22 mouse cellular contexts compared by ENCODE assay signal in the genomic region with DNA sequence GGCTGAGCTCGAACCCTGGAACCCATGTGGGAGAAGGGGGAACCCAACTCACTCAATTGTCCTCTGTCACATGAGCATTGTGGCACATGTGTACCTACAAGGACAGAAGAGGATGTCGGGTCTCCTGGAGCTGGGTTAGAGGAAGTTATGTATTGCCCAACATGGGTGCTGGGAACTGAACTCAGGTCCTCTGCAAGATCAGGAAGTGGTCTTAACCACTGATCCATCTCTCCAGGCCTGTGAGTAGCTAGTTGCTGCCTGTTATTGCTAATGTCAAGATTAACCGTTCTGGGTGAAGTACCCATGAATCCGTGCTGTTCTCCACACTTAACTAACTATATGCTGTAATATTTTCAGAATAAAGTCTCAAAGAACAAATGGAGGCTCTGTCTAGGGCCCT.
DNase-seq lines count a peak whose midpoint lies in the region; ATAC-seq and TF ChIP-seq lines count a peak whose summit lies in the region.
"Had no signal": no experiment of that assay in that cellular context is flagged by ENCODE, and none has a peak within 500 bp of the region (broad histone marks: within the 10 kb centered on the region; RNA-seq: fewer than 3 reads in every experiment).

No protein-coding gene starts in this region.

- H3K9me3 ChIP-seq in lung, embryonic 15.5 days: no peaks in the 10 kb centered on the region
- no peaks in the 10 kb centered on the region for H3K9me3 ChIP-seq in MEL (replicated peaks; ENCODE audit: insufficient read depth, low read length)
- no peaks in the 10 kb centered on the region for H3K9me3 ChIP-seq in midbrain, embryonic 14.5 days (ENCODE audit: control insufficient read depth, low read length)
- H3K9me3 ChIP-seq: embryonic facial prominence, embryonic 10.5 days; embryonic facial prominence, embryonic 12.5 days; forebrain, embryonic 13.5 days; forebrain, embryonic 15.5 days; G1E had no signal

- H3K27ac ChIP-seq in lung, embryonic 15.5 days: peak overlapping the region; percentile 29; the same call in 1 of the 2 replicates
- no peak overlapping the region for H3K27ac ChIP-seq in MEL (ENCODE audit: control insufficient read depth, low read depth, low read length)
- H3K27ac ChIP-seq in midbrain, embryonic 14.5 days (replicated peaks; ENCODE audit: low read depth, low read length): no peak overlapping the region
- H3K27ac ChIP-seq: embryonic facial prominence, embryonic 10.5 days; embryonic facial prominence, embryonic 12.5 days; forebrain, embryonic 13.5 days; forebrain, embryonic 15.5 days had no signal

- no peak for TF ChIP-seq POLR2A in MEL (IDR thresholded peaks at IDR 0.05; ENCODE audit: control insufficient read depth in 1 of 2, insufficient read depth in 1 of 2, low read depth in 1 of 2, low read length in 2 of 2, poor library complexity in 1 of 2)

- no peaks in the 10 kb centered on the region for H3K27me3 ChIP-seq in lung, embryonic 15.5 days
- H3K27me3 ChIP-seq in MEL (ENCODE audit: control insufficient read depth in 1 of 2, insufficient read depth in 2 of 2, low read length in 2 of 2): no peaks in the 10 kb centered on the region
- no peaks in the 10 kb centered on the region for H3K27me3 ChIP-seq in midbrain, embryonic 14.5 days (ENCODE audit: control insufficient read depth, insufficient read depth, low read length)
- H3K27me3 ChIP-seq: CH12.LX; embryonic facial prominence, embryonic 12.5 days; forebrain, embryonic 13.5 days; forebrain, embryonic 15.5 days had no signal

- H3K9ac ChIP-seq in lung, embryonic 15.5 days: no peak overlapping the region
- no peak overlapping the region for H3K9ac ChIP-seq in MEL (ENCODE audit: control insufficient read depth, low read depth, low read length, poor library complexity, severe bottlenecking)
- no peak overlapping the region for H3K9ac ChIP-seq in midbrain, embryonic 14.5 days (replicated peaks; ENCODE audit: low read length)
- H3K9ac ChIP-seq: embryonic facial prominence, embryonic 12.5 days; forebrain, embryonic 13.5 days; forebrain, embryonic 15.5 days; forebrain, postnatal 0 days had no signal

- no peak overlapping the region for H3K4me3 ChIP-seq in lung, embryonic 15.5 days
- no peak overlapping the region for H3K4me3 ChIP-seq in MEL (ENCODE audit: control insufficient read depth in 1 of 2, insufficient read depth in 1 of 2, low read depth in 2 of 2, low read length in 2 of 2)
- H3K4me3 ChIP-seq in midbrain, embryonic 14.5 days (replicated peaks; ENCODE audit: low read depth, low read length): no peak overlapping the region
- H3K4me3 ChIP-seq: embryonic facial prominence, embryonic 10.5 days; embryonic facial prominence, embryonic 12.5 days; forebrain, embryonic 13.5 days; forebrain, embryonic 15.5 days had no signal

- DNase-seq in lung, adult 18-20 months: no peak
- DNase-seq in 416B (ENCODE audit: low read depth): peak; percentile 40
- peak; percentile 52 for DNase-seq in MEL (ENCODE audit: low read depth, low spot score)
- DNase-seq in c-Kit-positive CD71-positive TER-119-positive erythroid progenitor cells, embryonic 14.5 days (ENCODE audit: low spot score): no peak
- DNase-seq in midbrain, embryonic 14.5 days: no peak
- DNase-seq: adrenal gland, adult 2 months; adrenal gland, postnatal 10 days; adrenal gland, postnatal 25 days; B cell, adult 2 months; cerebellum, adult 11-12 months; cerebellum, adult 2 months; cerebellum, adult 9-10 months; cerebellum, postnatal 25 days; forebrain, postnatal 0 days had no signal

- TF ChIP-seq EP300 in MEL (IDR thresholded peaks at IDR 0.05; ENCODE audit: low read depth in 1 of 2, low read length in 2 of 2): no peak; a peak in 1 of 4 replicates

- H3K4me1 ChIP-seq in lung, embryonic 15.5 days: no peaks in the 10 kb centered on the region
- H3K4me1 ChIP-seq in MEL (ENCODE audit: control insufficient read depth in 1 of 2, insufficient read depth in 2 of 2, low read length in 2 of 2): peaks cover 13 to 18% of the 10 kb centered on the region in 2 experiments
- H3K4me1 ChIP-seq in midbrain, embryonic 14.5 days (ENCODE audit: control insufficient read depth, insufficient read depth, low read length): no peaks in the 10 kb centered on the region
- H3K4me1 ChIP-seq: embryonic facial prominence, embryonic 10.5 days; embryonic facial prominence, embryonic 12.5 days; forebrain, embryonic 13.5 days; forebrain, embryonic 15.5 days had no signal

- TF ChIP-seq RAD21 in MEL (IDR thresholded peaks at IDR 0.05; ENCODE audit: low read depth, low read length): no peak

- H3K36me3 ChIP-seq in lung, embryonic 15.5 days: no peaks in the 10 kb centered on the region
- H3K36me3 ChIP-seq in MEL (ENCODE audit: control insufficient read depth in 1 of 2, insufficient read depth in 2 of 2, low read length in 2 of 2): peaks cover 0 to 19% of the 10 kb centered on the region in 2 experiments; a peak in 2 of 4 replicates
- no peaks in the 10 kb centered on the region for H3K36me3 ChIP-seq in midbrain, embryonic 14.5 days (ENCODE audit: control insufficient read depth, insufficient read depth, low read length)
- H3K36me3 ChIP-seq: embryonic facial prominence, embryonic 10.5 days; embryonic facial prominence, embryonic 12.5 days; forebrain, embryonic 15.5 days; G1E had no signal

- H3K4me2 ChIP-seq in lung, embryonic 15.5 days: no peak overlapping the region
- H3K4me2 ChIP-seq in midbrain, embryonic 14.5 days (ENCODE audit: low read length): no peak overlapping the region
- H3K4me2 ChIP-seq: embryonic facial prominence, embryonic 12.5 days; forebrain, embryonic 13.5 days; forebrain, embryonic 15.5 days had no signal

- ATAC-seq in lung, embryonic 15.5 days (ENCODE audit: borderline replicate concordance, extremely low read depth, low FRiP score, low TSS enrichment): no peak
- no peak for ATAC-seq in midbrain, embryonic 14.5 days (ENCODE audit: low FRiP score, low TSS enrichment)
- ATAC-seq: CD4-positive, CD25-positive, alpha-beta regulatory T cell, adult 4 months; forebrain, embryonic 13.5 days; forebrain, embryonic 15.5 days; forebrain, postnatal 0 days had no signal

- TF ChIP-seq CTCF in MEL (IDR thresholded peaks at IDR 0.05 in 2 of 3, conservative IDR thresholded peaks at IDR 0.05 in 1 of 3; ENCODE audit: control insufficient read depth in 1 of 3, insufficient read depth in 1 of 3, low read depth in 2 of 3, low read length in 3 of 3, poor library complexity in 1 of 3, severe bottlenecking in 1 of 3): no peak

- 87% methylated on average over 4 of the region's 4 CpGs for WGBS in lung, embryonic 15.5 days
- WGBS in midbrain, embryonic 14.5 days: 94% methylated on average over 4 of the region's 4 CpGs

- H3K79me2 ChIP-seq in MEL (ENCODE audit: control insufficient read depth, insufficient read depth, low read length, poor library complexity): no peaks in the 10 kb centered on the region

TF ChIP-seq in MEL, 35 proteins besides CTCF, POLR2A, EP300 and RAD21:
- TF ChIP-seq MAZ (IDR thresholded peaks at IDR 0.05; ENCODE audit: low read depth, low read length) (no peak), MXI1 (IDR thresholded peaks at IDR 0.05; ENCODE audit: low read depth, low read length) (no peak), NRF1 (IDR thresholded peaks at IDR 0.05; ENCODE audit: insufficient read depth, low read depth, low read length, poor library complexity, severe bottlenecking) (no peak), TBP (IDR thresholded peaks at IDR 0.05; ENCODE audit: low read depth, low read length) (no peak), MYB (IDR thresholded peaks at IDR 0.05; ENCODE audit: low read depth, low read length) (no peak), UBTF (IDR thresholded peaks at IDR 0.05; ENCODE audit: borderline replicate concordance, insufficient read depth, low read depth, low read length) (no peak), ELF1 (IDR thresholded peaks at IDR 0.05; ENCODE audit: low read depth, low read length) (no peak), SIN3A (IDR thresholded peaks at IDR 0.05; ENCODE audit: low read length) (no peak), MYC (IDR thresholded peaks at IDR 0.05; ENCODE audit: low read depth, low read length) (no peak), ZNF384 (IDR thresholded peaks at IDR 0.05; ENCODE audit: low read depth, low read length) (no peak), MEF2A (IDR thresholded peaks at IDR 0.05; ENCODE audit: extremely low read depth, insufficient replicate concordance, low read depth, low read length, poor library complexity, severe bottlenecking) (no peak), ZC3H11A (IDR thresholded peaks at IDR 0.05; ENCODE audit: low read depth, low read length) (no peak), ZKSCAN1 (IDR thresholded peaks at IDR 0.05; ENCODE audit: low read depth, low read length) (no peak), TAL1 (IDR thresholded peaks at IDR 0.05; ENCODE audit: low read length) (no peak), E2F4 (IDR thresholded peaks at IDR 0.05; ENCODE audit: borderline replicate concordance, low read depth, low read length) (no peak), SMC3 (IDR thresholded peaks at IDR 0.05; ENCODE audit: low read depth, low read length) (no peak), POLR2AphosphoS5 (IDR thresholded peaks at IDR 0.05; ENCODE audit: borderline replicate concordance, low read depth, low read length) (no peak), MAFK (IDR thresholded peaks at IDR 0.05; ENCODE audit: borderline replicate concordance, low read depth, low read length) (no peak)
TF ChIP-seq in MEL: peak in this region for 0.

Comparison
In these comparisons a context has a peak if more than half of its experiments do, and no peak if none do; other contexts are left out.
1. DNase-seq: peak in 416B (single experiment) and MEL (single experiment); none in lung, adult 18-20 months (0 of 2), c-Kit-positive CD71-positive TER-119-positive erythroid progenitor cells, embryonic 14.5 days (single experiment) and midbrain, embryonic 14.5 days (single experiment).